Mouse (Mus musculus) layer of hippocampus, postnatal 36 days (tissue): ENCODE results near the gene Kpna2. TPM values are rescaled to one million over a fixed set of nuclear protein-coding genes. Genes with fewer than 3 reads are reported as not detected.
"Not testable (repeated sequence)": the region's sequence is repeated elsewhere in the genome, so short reads cannot be mapped to it uniquely, and the experiment has no call there.

ENCODE experiments used
- DNase-seq, 2 experiments: peaks; one replicate each; pipeline ENCODE4 v3.0.0; 2022
- total RNA-seq, 2 experiments: library from RNA; stranded (reverse); gene quantifications; 2 replicates each; pipeline ENCODE4 v1.2.3; 2021

Kpna2 gene
- total RNA-seq: 10 to 100 TPM; 21.5 to 25.2 TPM

DNA sequence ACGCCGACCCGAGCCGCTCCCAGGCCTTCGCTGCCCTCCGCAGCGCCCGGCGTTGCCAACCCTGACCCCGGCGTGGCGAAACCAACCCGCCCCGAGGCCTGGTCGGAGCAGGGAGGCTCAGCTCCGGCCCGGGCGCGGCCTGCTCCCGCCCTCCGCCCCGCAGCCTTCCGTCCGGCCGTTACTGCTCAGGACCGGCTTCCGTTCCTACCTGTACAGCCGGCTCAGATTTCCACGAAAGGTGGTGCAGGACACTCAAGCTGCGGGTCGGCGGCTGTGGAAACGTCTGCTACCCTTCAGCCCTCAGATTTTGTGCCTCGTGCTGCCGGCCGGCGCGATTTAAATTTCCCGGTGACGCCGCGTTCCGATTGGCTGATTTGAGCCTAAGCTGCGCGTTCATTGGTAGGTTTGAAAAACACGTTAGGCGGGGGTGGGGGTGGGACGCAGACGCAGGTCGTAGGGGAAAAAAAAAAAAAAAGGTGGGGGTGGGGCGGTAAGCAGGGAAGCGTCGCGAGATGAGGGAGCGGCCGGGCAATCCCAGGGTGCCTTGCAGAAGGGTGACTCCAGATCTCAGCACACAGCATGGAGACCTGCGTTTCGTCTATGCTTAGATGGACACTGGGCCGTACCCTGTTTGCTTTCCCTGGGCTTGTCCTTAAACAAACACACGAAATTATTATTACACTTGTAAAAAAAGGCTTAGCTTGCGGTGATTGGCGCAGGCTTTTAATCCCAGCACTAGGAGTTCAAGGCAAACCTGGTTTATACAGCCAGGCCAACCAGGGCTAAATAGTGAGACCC lies at the start of gene Kpna2:
Gene Kpna2 (minus strand): TSS at position 391 of the 798 bp plus-strand sequence.
- peak; percentile 83 to 85 for DNase-seq

DNA sequence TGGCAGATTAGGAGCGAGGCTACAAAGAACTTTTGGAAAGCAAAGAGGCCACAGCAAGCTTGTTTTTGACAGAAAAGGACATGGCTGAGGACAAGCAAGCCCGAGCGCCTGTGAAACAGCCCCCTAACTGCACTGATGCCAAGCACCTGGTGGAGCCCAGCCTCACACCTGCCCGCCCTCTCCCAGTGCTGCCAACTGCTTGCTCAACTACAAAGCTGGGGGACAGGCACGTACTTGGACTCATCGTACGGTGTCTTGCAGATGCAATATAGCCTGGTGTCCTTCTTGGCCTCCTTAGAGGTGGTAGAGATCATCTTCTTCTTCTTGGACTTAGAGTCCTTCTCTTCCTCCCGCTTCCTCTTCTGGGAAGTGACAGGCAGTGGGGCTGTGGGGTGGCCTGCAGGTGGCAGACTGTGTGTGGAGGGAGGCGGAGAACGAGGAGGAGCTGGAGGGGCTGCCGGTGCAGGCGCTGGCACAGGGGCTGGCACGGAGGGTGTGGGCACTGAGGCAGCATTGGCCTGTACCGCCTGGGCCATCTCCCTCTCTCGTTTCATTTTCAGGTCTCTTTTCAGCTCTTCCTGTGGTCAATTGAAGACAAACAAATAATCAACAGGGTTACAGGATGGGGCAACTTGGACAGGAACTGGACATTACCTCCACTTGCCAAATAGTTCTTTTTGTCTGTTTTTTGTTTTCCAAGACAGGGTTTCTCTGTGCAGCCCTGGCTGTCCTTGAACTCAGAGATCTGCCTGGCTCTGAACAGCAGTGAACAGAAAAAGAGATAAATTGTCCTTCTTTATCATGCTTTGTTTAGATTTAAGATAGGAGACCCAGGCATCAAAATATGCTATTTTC lies 47.7 kb upstream of the Kpna2 start:
- no peak for DNase-seq

DNA sequence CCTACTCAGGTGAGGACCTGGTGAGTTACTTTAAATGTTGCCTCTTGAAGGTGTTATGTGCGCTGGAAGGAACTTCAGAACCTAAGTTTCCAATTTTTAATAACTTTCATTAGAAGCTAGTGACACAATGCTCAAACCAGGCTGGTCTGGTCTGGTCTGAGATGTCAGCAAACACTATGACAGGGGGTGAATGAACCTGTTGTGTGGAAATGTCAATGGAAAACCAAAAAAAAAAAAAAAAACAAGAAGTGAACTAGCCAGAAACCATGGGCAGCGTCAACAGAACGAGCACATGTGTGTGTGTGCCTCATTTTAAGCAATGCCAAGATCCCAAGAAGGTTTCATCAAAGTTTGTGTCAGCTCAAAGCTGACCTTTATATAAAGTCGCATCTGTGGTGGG lies 46.2 kb upstream of the Kpna2 start:
- DNase-seq: no peak

DNA sequence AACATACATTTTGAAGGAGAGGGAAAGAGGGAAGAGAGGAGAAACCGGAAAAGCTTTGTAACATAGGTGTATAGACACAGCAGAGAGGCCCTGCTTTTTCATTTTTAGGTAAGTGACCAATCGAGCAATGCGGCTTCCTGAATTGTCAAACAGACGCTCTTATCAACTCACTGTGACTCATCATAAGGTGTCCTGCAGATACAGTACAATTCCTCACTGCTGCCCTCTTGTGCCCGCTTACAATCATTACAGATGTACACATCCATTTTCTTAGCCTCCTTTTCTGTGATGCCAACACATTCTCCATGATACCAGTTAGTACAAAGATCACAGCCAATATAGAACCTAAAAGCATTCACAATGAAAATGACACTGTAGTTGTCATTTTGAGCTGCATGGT lies 45.0 kb upstream of the Kpna2 start:
- peak; percentile 51 to 70 for DNase-seq

DNA sequence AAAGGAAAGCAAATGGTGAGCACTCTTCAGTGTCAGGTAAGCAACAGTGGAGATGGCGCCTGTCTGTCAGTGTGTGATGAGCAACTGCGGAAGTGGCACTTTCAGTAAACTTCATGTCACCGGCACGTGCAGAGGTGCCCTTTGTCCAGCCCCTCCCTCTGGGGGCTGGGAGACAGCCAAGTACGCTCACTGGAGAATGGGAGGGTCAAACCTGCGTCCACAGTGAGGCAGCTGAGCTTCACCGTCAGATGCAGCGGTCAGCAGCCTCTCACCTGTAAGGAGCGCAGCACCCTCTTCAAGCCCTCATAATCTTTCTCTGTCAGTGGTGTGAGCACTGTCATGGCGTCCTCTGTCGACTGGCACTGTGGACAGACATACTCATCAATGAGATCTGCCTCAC lies 44.0 kb upstream of the Kpna2 start:
- DNase-seq: no peak

DNA sequence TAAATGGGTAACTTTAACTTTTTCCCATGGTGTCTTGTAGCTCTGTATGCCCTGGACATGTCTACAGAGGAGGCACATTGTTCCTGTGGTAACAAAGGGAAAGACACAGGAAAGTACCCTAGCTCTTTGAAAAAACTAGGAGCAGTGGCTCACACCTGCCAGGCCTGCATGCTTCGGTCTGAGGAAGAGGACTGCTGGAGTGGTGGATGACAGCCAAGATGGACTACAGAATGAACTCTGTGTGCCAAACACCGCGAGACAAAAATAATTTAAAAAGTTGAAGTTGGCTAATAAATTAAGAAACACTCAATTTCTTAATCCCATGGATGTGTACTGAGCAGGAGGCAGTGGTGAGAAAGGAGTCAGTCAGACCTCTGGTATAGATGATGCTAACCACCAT lies 42.1 kb upstream of the Kpna2 start:
- no peak for DNase-seq

DNA sequence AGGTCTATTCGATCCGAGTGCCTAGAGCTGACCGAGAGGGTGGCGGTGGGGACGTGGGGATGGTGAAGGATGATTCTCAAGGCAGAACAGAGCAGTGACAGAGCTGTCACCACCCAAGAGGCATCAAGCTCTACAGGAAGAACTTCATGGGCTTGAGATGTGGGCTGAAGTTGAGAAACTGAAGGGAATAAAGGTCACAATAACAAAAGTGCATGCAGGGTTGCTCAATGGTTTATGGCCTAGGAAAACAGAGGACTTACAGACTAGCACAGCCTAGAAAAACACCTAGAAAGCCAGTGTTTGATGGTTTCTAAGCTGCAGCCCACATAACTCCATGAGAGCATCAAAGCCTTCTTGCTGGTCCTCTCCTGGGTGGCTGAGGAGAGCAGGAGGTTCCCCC lies 40.1 kb upstream of the Kpna2 start:
- DNase-seq: no peak

DNA sequence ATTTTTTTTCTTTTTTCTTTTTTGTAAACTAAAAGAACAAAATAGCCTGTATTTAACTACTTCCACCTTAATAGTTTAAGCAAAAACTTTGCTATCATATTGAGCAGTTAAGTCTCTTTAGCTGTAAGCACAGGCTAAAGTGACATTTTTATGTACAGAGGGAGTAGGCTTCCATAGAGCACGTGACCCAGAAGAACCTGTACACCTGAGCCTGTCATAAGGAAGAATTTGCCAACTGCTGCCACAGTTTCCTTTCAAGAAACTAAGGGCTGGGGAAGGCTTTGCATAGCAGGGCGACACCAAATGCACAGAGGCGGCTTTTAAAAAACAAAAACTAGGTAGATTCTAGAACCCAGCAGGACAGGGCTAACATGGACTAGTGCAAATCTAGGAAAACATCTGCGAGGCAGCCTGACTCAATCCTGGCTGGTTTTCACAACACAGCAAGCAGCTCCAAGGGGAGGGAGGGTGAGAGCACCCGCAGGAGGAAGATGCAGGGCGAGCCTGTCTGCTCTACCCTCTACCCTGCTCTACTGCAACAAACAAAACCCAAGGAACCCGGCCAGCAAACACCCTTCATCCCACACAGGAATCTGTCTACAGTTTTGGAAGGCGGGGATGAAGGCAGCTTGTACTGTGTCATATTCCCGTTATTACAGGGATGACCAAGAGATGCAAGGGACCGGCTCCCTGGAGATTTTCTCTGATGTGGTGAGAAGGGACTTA lies 34.9 kb upstream of the Kpna2 start:
- DNase-seq: no peak

DNA sequence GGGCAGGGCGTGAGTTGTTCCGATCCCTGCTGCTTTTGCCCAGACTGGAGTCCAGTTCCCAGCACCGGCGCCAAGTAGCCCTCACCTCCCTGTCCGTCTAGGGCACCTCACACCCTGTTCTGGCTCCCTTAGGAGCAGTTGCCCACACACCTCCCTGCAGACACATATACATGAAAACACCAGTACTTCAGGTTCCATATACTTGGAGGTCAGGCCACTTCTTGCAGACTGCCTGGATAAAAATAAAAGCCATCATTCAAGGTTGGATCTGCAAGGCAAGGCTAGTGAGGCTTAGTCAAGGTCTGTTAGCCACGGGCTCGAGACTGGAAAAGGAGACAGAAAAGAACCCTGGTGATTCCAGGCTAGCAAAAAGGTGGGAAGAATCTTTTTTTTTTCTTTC lies 32.3 kb upstream of the Kpna2 start:
- DNase-seq: no peak

DNA sequence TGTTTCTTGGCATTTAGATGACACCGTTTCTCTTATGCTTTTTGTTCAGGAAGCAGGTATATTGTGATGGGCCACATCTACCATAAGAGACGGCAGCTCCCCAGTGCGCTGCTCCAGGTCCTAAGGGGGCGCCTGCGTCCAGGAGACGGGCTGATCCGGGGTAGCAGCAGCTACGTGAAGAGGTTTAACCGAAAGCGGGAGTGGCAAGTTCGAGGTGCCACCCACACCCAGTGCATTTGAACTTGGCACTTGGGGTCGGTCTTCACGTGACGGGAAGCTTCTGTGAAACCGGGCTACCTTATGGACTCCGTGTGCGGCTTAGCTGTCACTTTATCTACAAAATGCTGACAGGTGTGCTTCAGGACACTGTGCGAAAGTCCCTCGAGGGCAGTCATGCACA lies 30.2 kb upstream of the Kpna2 start:
- DNase-seq: no peak

DNA sequence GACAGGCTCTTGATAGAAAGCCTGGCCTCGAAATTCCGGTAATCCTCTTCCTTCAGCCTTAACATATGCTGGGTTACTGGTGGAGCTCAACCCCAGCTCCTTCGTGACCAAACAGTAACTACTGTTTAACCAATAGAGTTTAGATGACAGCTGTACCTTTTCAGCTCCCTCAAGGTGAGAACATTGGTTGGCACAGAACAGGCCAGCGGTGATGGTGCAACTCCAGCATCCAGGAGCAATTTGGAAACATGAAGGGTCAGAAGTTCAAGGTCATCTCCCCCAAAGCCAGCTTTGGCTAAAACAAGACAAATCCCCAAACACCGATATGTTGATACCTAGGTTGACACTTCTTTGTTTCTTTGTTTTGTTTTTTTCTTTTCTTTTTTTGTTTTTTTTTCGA lies 29.4 kb upstream of the Kpna2 start:
- no peak for DNase-seq

DNA sequence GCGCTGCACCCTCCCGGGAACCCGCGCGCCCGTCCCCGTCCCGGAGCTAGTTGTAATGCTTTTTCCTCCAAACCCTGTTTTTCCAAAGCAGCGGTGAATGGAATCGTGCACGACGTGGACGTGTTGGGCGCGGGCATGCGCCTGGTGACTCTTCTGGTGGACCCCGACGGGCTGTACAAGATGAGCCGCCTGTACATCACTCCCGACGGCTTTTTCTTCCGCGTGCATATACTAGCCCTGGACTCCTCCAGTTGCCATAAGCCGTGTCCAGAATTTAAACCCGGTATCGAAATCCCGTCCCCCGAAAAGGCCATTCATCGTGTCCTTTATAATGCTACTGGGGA lies 28.9 kb upstream of the Kpna2 start:
- no peak for DNase-seq

DNA sequence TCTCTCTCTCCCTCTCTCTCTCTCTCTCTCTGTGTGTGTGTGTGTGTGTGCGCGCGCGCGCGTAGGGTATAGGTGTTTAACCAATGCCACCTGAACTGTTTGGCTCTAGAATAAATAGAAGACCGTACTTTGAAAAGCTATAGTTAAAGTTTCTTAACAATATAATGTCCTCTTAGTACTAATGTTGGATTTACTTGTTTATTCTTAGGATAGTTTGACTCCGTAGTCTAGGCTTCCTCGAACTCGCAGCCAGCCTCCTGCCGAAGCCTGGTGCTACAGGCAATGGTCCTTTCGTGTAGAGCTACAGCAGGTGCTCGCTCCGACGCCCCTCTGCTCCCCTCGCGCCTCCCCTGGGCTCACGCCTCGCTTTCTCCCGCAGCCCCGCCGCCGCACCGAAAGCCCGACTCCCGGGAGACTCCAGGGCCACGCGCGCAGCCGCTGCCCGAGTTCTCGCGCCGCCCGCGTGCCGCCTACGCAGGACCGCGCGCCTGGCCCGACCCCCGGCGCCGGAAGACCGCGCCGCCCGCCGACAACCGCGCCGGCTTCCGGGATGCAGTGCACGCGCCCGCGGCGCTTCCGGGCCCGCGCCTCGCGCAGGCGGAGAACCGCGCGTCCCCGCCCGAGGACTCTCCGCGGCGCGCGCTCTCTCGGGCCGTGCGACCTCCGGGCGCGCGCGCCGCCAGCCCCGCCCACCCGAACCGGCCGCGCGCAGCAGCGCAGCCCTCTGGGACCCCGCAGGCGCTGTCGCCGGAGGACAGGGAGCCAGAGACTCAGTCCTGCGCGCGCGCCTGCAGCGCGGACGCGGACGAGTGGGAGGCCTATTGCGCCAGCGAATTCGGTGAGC lies 28.3 kb upstream of the Kpna2 start:
- peak; percentile 84 to 85 for DNase-seq

DNA sequence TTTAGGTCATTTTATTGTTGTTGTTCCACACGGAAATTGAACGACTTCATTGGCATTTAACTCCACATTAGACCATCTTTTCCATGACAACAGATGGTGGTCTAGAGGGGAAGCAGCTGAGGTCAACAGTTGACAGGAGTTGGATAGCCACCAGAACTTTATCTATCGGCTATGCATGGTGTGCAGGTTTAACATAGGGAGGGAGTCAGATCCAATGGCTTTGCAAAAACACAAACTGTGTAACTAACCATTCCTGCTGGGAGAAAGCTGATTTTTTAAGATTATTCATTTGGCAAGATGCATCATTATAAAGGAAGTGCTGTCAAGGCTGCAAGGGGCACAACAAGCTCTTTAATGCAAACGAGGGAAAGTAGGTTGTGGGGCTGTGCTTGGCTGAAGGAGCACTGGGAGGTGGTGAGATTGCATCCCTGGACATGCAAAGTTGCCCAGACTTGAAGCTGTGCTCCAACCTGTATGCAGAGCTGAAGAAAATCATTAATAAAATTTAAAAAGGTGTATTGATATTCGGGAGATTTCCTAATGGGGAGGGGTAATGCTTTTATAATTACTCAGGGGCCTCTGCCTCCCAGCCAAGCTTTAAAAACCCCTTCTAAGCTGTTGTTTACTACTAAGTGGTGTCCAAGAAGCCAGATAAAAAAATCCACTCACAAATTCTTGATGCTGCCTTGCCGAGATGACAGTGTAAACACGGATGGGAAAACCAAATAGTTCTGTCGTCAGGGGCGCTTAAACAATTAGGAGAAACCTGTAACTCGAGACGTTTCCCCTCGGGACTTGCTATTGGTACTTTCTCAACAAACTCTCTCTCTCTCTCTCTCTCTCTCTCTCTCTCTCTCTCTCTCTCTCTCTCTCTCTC lies 27.5 kb upstream of the Kpna2 start:
- DNase-seq: no peak

DNA sequence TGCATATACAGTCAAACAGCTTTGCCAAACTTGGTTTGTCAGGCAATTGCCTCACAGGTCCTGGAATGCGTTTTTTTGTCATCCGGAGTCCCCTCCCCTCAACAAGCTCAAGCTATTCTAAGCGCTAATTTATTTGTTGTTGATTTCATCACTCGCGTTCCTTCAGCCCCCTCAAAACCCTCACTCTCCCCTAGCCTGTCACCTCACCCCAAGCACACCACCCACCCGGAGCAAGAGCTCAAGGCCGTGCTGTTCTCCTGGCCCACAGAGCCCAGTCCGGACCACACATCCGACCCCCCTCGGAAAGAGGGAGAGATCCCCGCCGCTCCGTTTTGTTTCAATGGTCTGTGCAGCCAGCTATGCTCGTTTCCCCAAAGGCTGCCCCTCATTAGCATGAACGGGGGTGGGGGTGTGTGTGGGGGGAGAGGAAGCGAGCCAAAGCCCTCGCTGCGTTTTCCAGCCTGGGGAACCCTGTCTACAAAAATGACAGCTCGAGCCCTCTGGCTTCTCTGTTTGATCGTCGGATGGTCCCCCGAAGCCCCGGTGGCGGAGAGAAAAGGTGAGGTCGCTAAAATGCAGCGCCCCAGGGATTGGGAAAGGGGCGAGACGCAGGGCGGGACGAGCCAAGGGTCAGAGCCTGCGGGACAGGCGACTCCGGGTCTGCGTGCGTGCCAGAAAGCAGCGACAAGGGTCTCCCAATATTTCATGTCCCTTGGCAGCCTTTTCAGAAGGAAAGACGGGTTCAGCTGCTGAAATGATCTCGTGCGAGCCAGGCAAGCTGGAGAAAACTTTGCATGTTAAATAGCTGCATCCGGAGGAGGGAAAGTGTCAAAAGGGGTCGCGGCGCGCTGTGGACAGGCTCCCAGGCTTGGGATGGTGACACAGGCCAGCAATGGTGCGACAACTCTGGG lies 26.3 kb upstream of the Kpna2 start, which contains the start of gene 1810010H24Rik:
Gene 1810010H24Rik (plus strand): TSS at position 271 of the 911 bp plus-strand sequence.
- DNase-seq: no peak

DNA sequence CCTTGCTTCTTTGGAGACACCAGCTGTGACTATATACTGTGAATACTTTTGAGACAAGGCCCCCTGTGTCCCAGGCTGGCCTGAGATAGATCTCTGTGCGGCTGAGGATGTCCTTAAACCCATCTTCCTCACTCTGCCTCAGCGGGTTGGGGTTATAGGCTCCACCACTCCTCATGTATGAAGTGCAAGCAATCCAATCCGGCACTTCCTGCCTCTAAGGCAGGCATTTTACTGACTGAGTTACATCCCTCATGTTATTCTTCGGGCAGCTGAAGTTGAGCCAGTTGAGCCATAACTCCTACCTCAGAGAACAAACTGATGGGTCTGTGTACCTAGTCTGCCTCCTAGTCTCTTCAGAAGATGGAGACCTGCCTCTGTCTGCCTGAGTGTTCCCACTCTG lies 25.1 kb upstream of the Kpna2 start:
- DNase-seq: no peak

DNA sequence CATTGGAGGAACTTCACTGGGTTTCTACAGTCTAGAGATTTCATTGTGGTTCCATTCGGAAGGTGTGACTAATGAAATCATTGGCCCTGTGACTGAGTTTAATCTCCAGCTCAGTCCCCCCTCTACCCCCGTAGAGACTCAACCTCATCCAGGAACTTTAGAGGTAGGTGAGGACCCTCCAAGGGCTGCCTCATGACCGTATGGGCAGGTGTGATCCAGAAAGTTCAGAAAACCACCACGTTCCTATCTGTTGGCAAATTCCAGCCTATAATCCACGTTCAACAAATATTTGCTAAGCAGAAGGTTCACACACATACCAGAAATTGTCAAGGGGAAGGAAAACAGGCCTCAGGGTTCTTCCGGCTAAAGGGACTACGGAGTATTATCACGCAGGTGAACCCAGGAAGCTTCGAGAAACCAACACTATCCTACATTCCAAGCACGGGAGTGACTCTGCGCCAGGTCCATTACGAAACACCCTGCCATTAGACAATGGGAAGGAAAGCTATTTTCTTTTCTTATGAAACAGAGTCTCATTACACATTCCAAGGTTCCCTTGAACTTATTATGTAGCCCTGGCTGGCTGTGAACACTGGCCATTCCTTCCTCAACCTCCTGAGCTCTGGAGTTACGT lies 22.8 kb upstream of the Kpna2 start:
- no peak for DNase-seq

DNA sequence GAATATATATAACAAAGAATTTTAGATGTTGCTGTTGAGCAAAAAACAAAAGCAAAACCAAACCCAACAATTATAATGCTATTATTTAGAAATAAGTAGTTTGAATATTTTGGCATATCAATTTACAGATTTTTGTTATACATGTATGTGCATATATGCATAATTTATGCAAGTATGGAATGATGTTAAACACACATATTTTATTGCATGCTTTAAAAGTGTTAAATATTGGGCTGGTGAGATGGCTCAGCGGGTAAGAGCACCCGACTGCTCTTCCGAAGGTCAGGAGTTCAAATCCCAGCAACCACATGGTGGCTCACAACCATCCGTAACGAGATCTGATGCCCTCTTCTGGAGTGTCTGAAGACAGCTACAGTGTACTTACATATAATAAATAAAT lies 20.4 kb upstream of the Kpna2 start:
- not testable (repeated sequence) for DNase-seq

DNA sequence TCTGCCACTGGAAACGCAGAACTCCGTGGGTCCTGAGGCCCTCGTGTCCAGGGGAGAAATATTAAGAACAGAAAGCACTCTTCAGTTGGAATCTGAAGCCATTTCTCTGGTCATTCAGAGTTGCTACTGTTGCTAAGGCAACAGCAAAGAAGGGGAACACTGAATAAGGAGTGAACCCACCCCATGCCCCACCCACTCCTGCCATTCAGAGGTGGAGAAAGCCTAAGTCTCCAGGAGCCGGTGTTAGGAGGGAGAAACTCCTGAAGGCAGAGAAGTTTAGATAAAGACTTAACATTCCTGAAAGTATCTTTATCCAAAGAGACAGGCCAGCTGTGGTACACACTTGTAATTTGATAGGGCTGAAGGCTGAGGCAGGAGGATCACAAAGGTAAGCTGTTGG lies 20.0 kb upstream of the Kpna2 start:
- no peak for DNase-seq

DNA sequence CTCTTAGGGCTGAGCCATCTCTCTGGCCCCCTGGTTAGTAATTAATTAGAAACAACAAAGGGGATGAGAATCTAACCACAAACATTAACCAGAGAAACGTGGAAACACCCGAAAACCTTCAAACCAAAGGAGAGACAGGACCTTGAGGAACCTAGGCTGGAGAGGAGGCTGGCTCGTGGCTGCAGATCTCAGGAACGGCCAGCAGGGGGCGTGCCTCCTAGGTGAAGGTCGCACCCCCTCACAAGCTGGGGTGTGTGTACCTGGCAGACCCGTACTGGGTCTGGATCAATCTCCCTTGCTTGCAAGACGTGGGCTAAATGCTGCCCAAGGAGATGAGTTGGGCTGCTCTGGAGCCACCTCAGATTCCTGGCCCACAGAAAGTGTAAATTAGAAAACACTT lies 19.3 kb upstream of the Kpna2 start:
- DNase-seq: no peak
